Mouse (Mus musculus) kidney, postnatal 4 days (tissue): ENCODE measurements around the gene Gabrg3.

Experiments used
- DNase-seq, 2 experiments: peaks; one replicate each; pipeline ENCODE4 v3.0.0; 2021; ENCODE audit warnings: mixed read lengths in 2 of 2

Gene Gabrg3

DNA sequence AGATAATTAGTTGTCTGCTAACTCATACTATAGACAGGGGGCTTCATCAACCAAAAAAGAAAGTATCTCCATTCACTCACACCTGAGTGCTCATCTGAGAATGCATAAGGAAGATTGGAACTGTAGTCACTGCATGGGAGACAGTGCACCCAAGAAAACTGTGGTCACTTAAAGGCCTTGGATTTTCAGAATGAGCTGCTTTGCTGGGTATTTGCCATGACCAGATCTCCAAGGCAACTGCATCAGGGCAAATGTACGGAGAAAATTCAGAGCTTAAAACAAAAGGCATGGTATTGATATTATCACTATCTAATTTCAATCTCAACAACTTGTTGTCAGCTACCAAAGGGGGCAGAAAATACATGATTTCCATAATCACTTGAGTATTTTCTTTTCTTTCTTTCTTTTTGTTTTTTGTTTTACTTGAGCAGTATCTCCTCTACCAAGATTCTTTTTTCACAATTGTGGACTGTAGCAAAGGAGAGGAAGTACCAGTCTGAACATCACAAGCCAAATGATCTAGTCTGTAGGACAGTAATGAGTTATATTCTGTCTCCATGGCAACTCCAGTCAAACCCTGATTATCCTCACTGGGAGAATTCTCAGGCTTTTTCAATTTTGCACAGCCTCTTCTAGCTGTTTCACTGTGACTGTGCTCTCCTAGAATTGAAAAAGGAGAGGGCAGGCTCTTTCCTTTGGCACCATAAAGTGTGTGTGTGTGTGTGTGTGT lies 335.9 kb downstream of the Gabrg3 start:
- no peak for DNase-seq

DNA sequence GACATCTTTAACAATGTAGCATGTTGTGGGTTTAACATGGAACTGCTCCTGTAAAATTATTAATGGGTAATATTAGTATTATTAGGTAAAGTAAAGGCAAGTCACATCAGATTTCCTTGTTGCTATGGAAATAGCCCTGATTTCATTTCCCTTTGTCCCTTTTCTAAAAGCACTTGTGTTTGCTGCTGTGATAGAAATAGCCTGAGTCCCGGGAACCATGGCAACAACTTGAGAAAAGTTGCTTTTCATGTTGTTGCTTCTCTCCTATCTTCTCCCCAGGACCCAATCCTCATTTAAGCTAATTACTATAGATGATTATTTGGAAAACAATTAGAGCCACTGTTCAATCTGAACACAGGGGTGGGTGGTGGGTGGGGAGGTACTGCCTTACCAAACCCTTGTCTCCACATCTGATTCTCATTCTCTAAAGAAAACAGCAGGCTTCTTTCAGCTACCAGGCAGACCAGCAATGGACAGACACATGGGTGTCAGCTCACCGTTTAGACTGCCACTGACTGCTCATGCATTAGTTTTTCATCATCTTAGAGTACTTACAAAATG lies 349.0 kb downstream of the Gabrg3 start:
- DNase-seq, result no peak

DNA sequence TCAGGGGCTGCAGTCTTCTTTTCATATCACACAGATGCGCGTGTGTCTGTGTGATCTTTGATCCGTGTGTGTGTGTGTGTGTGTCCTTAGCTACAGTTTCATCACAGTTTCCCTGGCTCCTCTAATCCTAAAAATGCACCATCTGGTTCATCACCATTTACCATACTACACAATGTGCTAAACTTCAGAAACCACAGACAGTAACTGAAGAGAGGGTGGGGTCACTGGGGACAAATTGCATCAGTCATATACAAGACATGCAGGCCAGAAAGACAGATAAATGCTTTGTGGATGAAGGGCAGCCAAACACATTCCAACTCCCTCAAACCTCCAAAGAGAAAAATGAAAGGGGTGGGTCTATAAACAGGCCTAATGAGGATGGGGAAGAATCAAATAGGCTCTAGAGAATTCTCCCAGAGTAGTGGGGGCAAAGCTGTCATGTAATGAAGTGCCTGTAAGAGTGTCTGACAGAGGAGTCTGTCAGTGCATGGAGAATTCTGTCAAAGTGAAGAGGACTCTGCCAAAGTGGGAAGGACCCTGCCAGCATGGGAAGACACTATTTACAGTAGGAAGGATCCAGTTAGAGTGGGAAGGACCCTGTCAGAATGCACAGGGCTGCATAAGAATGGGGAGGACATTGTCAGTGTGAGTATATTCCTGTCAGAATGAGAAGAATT lies 386.3 kb downstream of the Gabrg3 start:
- DNase-seq, result no peak

DNA sequence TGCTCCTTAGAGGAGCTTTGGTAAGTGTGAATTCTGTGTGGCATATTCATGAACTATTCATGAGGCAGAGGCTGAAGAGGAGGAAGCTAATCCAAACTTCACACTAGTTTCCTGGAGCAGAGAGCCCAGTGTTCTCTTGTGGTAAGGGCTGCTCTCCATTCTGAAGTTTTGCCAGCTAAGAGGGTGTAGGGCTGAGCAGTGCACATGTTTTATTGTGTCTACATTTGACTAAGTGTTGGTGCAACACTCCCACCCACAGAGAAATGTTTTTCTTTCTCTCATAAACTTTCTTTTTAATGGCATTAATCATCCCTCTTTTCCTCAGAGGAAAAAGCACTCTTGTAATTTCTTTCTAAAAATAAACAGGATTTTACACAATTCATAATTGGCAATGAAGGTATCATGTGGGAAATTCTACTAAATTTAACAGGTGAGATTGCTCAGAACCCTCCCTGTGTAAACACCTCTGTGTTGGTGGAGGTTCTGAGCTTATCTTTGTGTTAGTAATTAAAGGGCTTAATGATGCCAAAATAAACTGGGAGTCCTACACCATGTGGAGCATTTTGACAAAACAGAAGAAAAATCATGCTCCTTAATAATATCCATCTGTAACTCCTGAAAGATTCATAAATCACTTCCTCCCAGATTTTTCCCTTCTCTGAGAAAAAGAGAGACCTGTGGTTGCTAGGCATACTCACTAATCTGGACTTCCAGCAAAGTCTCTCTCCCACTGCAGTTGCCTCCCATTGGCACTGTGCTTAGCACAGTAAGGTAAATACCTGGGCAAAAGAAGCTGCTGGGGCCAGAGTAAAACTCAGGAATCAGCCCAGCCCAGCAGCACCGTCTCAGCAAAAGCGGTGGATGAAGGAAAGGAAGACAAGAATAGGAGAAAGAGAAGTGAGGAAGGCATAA lies 389.0 kb downstream of the Gabrg3 start:
- DNase-seq, result peak in 1 of 2 experiments; percentile 22

DNA sequence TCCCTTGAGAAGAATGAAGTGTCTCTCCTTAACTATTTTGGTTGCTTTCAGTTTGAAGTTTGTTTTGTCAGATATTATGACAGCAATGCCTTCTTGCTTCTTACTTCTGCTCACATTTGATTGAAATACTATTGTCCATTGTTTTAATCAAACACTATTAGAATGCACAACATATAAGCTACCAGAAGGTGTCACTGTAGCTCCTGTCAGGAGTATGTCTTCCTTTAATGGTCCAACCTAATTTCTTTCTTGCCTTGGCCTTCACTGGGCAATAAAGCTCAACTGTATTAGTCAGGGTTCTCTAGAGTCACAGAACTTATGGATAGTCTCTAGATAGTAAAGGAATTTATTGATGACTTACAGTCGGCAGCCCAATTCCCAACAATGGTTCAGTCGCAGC lies 440.6 kb downstream of the Gabrg3 start:
- DNase-seq, result no peak

DNA sequence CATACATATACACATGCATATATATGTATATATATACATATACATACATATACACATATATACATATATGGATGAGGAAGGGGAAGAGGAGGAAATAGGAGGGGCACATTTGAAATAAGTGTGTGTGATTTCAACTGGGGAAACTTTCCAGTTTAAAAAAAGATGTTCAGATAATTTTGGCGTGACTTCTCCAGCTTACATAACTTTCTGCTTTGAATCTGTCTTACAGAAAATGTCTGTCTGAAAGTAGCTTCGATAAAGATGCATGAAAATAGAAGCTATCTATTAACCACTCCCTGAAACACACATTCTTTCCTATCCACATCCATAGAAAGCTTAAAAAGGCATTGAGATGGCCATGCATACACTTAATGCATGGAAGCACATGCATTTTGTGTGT lies 445.4 kb downstream of the Gabrg3 start:
- DNase-seq, result no peak

DNA sequence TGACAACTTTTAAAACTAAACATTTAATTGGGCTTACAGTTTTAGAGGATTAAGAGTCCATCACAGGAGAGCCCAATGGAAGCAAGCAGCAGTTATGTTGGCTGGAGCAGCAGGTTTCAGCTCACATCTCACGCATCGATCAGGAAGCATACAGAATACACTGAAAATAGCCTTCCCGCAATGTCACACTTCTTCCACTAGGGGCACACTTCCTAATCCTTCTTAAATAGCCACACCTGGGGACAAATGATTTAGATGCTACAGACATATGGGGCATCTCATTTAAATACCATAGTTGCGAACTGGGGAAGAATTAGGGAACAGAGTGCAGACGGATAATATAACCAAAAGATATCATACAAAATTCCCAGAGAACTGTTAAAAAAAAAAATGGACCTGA lies 449.0 kb downstream of the Gabrg3 start:
- no peak for DNase-seq

DNA sequence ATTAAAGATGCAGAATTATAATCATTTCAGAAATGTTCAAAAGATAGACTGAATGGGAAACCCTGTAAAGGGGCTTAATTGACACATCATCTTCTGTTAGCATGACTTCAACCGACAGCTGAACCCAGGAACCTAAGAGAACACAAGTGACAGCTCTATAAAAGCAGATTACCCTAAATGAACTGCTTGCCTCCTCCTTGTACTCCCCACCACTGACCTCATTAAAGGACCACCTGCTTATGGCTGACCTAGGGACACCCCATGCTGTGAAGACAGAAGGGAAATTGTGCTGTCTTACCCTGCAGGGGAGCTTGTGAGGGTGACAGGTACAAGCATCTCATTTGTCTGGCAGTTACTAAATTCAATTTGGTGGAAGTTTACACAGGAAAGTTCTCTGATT lies 467.5 kb downstream of the Gabrg3 start:
- no peak for DNase-seq

DNA sequence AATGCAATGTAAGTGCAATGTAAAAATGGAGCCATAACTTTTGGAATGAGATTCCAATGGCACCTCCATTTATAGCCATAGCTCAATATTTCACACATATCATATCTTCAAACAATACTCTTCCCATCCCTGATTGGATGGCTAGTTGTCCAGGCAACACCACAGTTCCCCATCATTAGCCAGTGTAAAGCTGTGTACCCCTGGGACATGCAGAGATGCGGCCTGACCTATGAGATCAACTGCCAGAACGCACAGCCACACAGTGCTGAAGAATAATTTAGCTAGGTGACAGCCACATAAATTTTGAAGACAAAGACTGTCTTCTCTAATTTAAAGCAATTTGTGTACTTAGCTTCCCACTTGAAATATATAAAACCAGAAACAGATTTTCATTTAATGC lies 472.1 kb downstream of the Gabrg3 start:
- no peak for DNase-seq

DNA sequence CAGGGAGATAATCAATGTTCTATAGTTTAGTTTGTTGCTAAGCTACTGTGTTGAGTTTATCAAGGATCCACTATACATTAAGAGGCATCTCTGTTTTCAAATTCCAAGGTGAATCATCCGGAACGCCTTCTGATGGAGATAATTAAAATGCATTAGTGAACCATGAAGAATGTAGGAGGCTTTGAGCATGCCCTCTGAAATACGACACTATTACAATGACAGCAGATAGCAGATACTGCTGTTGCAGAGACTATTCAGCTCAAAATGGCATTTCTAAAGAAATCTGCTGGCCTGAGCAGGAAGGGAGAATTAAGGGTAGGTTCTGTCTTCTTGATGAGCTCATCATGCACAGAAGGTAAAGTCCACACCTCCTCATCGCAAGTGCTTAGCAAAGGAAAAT lies 487.2 kb downstream of the Gabrg3 start:
- no peak for DNase-seq

DNA sequence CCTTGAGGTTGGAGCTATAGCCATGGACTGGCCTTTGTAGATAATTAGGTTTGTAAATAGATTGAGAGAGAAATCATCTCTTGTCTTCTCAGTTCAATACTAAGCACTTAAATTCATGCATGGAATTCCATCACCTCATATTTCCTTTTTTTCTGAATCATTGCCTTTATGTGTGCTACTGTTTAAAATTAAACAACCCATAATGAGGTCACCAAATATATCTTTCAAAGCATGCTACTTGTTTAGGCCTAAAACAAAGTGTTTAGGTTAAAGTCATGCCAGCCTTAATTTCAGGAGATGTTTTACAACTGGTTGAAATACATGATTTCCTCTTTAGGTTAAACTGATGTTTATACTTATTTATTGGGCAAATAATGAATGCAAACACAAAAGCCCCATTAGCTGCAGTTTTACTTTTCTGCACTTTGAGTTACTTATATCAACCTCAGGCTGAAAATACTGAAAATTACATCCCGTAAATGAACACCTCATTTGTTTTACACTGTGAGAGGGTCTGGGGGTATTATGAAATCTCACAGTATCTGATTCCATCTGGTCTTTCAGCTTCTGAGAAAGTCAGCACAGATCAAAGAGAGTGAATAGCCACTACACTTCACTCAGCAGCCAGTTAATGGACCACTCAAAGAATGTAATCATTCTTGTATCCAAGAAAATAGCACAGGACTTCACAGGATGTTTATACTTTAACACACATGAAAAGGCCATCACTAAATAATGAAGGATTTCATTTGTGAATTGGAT lies 519.5 kb downstream of the Gabrg3 start:
- DNase-seq, result no peak

DNA sequence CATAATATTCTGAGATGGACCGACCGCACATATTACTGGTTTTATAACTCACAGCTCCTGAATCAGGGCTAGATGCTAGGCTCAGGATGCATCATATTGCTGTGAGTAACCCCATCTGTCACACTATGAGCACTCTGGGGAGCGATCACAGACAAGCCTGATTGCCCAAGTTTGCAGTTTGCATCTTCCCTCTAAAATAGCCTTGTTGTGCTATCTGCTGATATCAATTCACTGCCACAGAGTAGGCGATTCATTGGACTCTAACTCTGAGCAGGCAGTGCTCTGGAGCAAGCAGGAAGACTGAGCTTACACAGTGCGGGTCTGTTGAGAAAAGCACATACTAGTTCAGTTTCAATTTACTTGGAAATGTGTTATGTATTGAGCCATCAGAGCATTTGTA lies 543.4 kb downstream of the Gabrg3 start:
- DNase-seq, result no peak

DNA sequence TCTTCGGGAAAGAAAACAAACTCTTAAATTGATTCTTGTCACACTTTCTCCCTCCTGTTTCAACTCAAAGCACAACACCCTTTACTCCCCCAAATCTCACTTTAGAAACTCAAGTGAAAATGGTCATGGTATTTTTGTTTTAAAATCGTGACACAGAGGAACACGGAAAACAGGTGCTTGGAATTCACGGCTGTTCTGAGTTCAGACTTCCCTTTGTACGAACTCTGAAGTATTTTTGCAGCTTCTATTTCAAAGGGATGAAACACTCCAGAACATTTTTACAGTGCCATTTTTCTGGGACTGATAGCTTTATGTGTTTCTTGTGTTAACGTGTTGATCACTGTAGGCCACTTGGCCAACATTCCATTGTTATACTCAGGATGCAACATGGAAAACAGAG lies 561.5 kb downstream of the Gabrg3 start:
- DNase-seq, result no peak

DNA sequence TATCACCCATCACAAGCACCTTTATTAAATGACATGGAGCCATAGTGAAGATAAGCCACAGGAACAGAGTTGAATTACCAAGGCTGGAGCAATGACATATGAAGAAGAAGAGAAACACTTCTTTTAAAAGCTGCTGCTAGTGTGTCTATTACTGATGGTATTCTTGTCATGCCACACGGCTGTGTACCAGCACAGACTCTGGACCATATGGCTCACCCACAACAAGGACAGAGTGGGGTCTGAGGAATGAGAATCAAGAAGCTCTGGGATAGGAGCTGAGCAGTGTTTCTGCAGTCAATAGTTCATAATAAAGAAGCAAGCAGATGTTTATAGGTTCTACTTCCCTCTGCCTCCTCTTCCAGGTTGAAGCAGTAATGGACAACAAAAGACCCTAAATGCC lies 585.1 kb downstream of the Gabrg3 start:
- DNase-seq, result no peak

DNA sequence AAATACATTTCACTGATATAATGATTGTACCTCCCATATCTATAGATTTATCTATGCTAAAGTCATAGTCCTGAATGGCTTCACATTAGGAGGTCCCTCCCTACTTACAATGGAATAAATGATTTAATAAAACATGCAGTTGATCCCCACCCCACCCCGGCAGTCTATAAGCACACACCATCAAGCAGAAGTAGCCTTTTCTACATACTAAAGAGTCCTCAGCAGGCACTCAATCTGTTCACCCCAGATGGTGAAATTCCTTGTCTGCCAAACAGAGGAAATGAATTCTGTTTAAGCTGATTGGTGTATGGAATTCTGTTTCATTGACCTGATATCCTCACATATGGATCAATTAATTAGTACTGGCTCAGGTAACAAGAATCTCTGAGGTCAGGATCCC lies 607.9 kb downstream of the Gabrg3 start:
- DNase-seq, result no peak

DNA sequence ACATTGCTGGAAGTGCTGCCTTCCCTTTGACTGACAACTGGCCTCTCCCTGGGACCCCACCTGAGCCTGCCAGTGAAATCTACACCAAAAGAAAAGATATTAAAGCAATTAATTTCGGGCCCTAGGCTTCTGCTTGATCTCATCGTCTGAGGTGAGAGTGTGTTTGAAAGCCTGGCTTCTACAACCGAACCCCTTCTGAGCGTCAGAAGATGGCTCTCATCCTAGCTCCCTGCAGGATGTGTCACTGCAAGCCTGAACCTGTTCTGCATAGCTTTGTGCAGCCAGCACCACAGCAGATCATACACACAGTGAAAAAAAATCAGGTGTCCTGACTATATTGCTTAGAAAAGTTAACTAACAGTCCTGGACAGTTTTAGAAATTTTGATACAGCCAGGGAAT lies 618.8 kb downstream of the Gabrg3 start:
- DNase-seq, result no peak

DNA sequence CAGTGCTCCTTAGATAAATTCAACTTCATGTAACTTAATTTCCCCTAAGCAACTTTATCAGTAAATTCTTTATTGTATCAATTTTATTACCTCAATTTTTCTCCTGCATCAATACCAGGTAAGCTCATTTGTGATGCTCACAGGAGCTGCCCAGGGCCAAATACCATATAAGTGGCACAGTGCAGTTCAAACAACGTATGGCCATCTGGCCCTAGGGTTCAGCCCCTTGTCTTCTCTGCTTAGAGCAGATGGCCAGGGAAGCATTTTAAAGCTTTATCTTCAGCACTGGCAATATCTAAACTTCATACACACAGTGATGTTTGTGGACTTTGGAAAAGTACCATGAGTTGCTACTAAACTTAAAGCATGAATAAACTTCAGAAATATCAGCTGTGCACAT lies 619.2 kb downstream of the Gabrg3 start:
- no peak for DNase-seq

DNA sequence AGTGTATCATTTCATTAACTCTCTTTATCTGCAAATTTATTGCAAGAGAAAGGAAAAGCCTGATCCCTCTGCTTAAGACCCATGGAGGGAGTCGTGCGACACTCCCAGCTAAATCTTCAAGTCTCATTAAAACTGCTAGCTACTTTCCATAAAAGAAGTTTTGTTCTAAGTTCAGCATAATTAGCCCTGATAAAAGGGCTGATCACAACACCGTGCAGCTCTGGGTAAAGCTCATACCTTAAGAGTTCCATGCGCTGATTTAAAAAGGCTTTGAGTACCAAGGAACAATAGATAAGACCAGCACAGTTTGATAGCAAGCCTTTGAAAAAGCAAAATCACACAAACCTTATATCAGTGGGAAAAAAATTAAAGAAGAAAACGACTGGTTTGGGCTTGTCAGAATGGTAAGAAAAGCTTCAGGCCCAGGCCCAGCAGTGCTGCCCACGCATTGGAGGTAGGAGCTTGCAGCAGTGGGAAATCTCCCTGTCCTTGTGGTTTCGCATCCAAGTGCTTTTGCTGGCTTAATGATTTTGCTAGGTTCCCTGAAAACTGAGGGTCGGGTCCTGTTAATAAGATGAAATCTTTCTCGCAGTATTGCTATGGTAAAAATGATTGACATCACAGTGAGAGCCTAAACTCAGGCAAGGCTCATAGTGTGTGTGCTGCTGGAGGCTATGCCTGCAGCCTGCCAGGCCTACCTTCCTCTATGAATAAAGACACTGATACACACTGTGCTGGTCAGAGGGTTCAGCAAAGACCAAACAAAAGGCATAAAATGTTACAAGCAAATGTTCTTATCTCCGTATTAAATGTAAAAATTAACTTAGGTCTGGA lies 621.2 kb downstream of the Gabrg3 start:
- DNase-seq, result no peak

DNA sequence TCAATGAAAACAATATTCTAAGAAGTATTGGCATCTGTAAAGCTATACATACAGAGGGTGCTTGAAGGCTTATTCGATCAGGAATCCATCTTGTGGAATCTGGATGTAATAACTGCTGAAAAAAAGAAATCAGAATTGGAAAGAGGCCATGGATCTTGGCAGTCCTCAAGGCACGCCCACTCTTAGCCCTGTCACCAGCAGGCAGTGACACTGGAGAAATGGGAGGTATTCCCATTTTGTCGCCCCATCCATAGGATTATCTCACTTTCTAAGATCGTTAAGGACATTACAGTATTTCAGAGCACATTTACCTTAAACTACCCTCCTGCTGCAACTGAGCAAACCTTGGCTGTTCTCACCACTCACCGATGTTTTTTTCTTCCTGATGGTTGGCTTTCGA lies 657.8 kb downstream of the Gabrg3 start:
- DNase-seq, result no peak
